Mouse (Mus musculus): Measurements from ENCODE around the gene C2cd2. TPM values are rescaled to one million over a fixed set of nuclear protein-coding genes. Genes with fewer than 3 reads are reported as not detected.

C2cd2 gene
- polyA plus RNA-seq, 1 experiment from 2014 or later, result 19.8 TPM

Small RNAs within 50 kb of the gene (microRNA-seq; reads per million reads assigned to microRNA genes)
- gene Mir6964, result not detected

Other genes starting within 250 kb of the C2cd2 start
- gene Ripk4, start 198.8 kb downstream of the C2cd2 start, polyA plus RNA-seq (2016; fragmentation: Nextera tagmentation; extraction: Ambion mirVana), result 8.0 and 8.9 TPM in 2 replicates
- 15.7 and 18.3 TPM in 2 replicates for gene Prdm15, start 110.7 kb downstream of the C2cd2 start, polyA plus RNA-seq (2016; fragmentation: Nextera tagmentation; extraction: Ambion mirVana)
- 14.2 and 16.7 TPM in 2 replicates for gene Zbtb21, start within 50 bp of the C2cd2 start, polyA plus RNA-seq (2016; fragmentation: Nextera tagmentation; extraction: Ambion mirVana)
- 17.6 and 30.4 TPM in 2 replicates for gene B230307C23Rik, start 34.7 kb upstream of the C2cd2 start, polyA plus RNA-seq (2016; fragmentation: Nextera tagmentation; extraction: Ambion mirVana)
- 29.8 and 31.3 TPM in 2 replicates for gene A630089N07Rik, start 119.9 kb upstream of the C2cd2 start, polyA plus RNA-seq (2016; fragmentation: Nextera tagmentation; extraction: Ambion mirVana)